Mouse (Mus musculus): ENCODE results near the gene Ccdc115. TPM values are rescaled to one million over a fixed set of nuclear protein-coding genes. Genes with fewer than 3 reads are reported as not detected.

The Ccdc115 gene
- polyA plus RNA-seq, 1 experiment, result 44.5 TPM

DNA sequence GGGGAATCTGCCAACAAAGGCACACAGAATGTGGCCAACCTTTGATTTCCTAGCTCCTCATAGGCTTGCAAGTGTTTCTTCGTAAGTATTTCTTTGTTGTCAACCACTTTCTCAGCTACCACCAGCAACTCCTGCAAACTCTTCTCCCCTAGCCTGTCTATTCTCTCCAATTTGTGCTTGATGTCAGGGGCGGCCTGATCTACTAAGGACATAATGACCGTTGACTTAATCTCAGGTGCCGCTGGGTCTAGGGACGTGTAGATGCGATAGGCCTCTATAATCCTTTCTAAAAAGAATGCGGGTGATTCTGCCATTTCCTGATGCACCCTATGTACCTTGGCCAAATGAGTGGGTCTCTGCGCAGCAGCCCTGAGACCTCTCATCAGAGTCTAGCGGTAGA is 8.0 kb downstream of the Ccdc115 start:
- H3K4me3 ChIP-seq (ENCODE audit: insufficient read depth, low read length), result no peak overlapping the region
- H3K4me1 ChIP-seq (ENCODE audit: control insufficient read depth, insufficient read depth, low read length), result peaks cover 8% of the 10 kb centered on the region
- no peak overlapping the region for H3K27ac ChIP-seq (ENCODE audit: insufficient read depth, low read depth, low read length)
- TF ChIP-seq CTCF (IDR thresholded peaks at IDR 0.05; ENCODE audit: low read depth, low read length) (no peak), POLR2A (IDR thresholded peaks at IDR 0.05; ENCODE audit: borderline replicate concordance, low read depth, low read length) (no peak)

DNA sequence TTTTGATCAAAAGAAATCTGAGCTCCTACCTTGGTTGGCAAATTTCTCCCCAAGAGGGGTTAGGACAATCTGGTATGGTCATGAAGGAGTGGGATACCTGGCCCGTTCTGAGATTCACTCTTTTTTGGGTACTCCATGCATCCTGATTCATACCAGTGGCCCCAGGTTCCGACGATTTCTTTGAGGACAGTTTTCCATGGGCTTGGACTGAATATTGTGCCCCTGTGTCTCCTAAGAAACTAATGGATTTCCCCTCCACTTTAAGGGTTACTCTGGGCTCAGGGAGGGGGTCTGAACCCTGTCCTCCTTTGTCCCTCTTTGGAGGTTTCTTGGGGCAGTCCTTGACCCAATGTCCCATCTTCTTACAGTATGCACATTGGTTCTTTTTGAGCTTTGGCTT is 8.5 kb downstream of the Ccdc115 start:
- no peak overlapping the region for H3K4me3 ChIP-seq (ENCODE audit: insufficient read depth, low read length)
- H3K4me1 ChIP-seq (ENCODE audit: control insufficient read depth, insufficient read depth, low read length), result peaks cover 8% of the 10 kb centered on the region
- no peak overlapping the region for H3K27ac ChIP-seq (ENCODE audit: insufficient read depth, low read depth, low read length)
- TF ChIP-seq CTCF (IDR thresholded peaks at IDR 0.05; ENCODE audit: low read depth, low read length), result no peak
- no peak for TF ChIP-seq POLR2A (IDR thresholded peaks at IDR 0.05; ENCODE audit: borderline replicate concordance, low read depth, low read length)

DNA sequence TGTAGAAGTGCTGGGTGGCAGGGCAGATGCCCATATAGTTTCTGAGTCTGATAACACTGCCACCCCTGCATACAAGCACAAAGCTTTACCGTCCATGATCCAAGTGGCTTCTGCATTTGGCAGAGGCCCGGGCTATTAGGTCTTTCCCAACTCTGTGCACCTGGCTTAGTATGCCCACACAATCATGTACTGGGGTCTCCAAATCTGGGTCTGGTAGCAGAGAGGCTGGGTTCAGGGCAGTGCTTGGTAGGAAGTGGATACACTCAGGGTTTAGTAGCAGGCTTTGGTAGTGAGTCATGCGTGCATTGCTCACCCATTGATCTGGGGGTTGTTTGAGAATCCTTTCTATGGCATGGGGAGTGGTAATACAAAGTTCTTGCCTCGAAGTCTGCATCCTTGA is 10.2 kb downstream of the Ccdc115 start:
- TF ChIP-seq CTCF (IDR thresholded peaks at IDR 0.05; ENCODE audit: low read depth, low read length), result no peak
- no peak for TF ChIP-seq POLR2A (IDR thresholded peaks at IDR 0.05; ENCODE audit: borderline replicate concordance, low read depth, low read length)
- Histone ChIP-seq H3K4me3 (ENCODE audit: insufficient read depth, low read length) (no peak overlapping the region), H3K27ac (ENCODE audit: insufficient read depth, low read depth, low read length) (no peak overlapping the region), H3K4me1 (ENCODE audit: control insufficient read depth, insufficient read depth, low read length) (peaks cover 4% of the 10 kb centered on the region)

DNA sequence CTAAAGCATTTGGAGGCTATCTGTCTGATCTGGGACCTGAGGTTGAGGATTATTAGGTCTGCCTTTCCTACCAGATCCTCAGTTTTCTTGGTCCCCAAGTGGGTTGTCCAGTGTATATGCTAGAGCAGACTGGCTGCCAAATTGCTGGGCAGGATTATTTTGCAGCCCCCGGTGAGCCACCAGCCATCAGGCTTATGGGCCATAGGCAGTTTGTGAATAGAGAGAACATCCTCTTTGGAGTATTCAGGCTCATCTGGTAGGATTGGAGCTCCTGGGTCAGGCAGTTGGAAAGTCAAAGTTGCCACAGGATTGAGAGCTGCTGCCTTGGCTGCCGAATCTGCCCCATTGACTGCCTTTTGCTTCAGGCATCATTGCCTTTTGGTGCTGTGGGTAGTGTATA is 11.0 kb downstream of the Ccdc115 start:
- Histone ChIP-seq H3K4me1 (ENCODE audit: control insufficient read depth, insufficient read depth, low read length) (no peaks in the 10 kb centered on the region), H3K27ac (ENCODE audit: insufficient read depth, low read depth, low read length) (no peak overlapping the region), H3K4me3 (ENCODE audit: insufficient read depth, low read length) (no peak overlapping the region)
- no peak for TF ChIP-seq POLR2A (IDR thresholded peaks at IDR 0.05; ENCODE audit: borderline replicate concordance, low read depth, low read length)
- TF ChIP-seq CTCF (IDR thresholded peaks at IDR 0.05; ENCODE audit: low read depth, low read length), result no peak

DNA sequence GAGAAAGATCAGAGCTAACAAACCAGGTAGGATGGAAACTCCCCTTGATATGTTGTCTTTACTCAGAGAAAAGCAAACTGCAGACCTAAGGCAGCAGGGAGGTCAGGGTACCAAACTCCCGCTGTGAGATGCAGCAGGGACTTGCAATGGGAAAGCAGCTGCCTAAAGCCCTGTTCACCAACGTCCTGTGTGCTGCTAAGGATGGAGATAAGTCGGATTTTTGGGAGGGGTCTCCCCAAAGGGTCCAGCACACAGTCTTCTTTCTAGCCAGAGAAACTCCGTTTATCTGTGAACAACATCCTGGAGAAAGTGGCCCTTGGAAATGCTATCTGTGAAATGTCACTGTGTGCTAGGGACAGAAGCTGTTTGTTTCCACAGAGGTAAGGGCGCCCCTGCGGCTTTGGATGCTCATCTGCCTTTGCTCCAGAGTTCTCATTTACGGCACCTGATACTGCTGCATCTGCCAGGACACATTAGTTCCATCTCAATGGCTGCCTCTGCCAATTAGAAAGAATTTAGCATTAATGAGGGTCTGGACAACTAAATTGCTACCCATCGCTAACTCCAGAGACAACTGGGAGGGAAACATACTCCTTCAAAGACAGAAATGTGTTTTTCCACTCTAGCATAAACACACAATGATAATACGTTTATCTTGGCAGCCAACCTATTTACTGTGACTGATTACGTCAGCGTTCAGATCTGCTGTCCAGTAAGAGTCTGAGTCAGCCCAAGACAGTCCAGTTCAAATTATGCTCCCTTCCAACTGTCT is 40.1 kb downstream of the Ccdc115 start:
- no peak for TF ChIP-seq CTCF (IDR thresholded peaks at IDR 0.05; ENCODE audit: low read depth, low read length)
- no peak for TF ChIP-seq POLR2A (IDR thresholded peaks at IDR 0.05; ENCODE audit: borderline replicate concordance, low read depth, low read length)
- H3K4me3 ChIP-seq (ENCODE audit: insufficient read depth, low read length), result no peak overlapping the region
- H3K27ac ChIP-seq (ENCODE audit: insufficient read depth, low read depth, low read length), result no peak overlapping the region
- peaks cover 2% of the 10 kb centered on the region; the same call in 1 of the 2 replicates for H3K4me1 ChIP-seq (ENCODE audit: control insufficient read depth, insufficient read depth, low read length)

DNA sequence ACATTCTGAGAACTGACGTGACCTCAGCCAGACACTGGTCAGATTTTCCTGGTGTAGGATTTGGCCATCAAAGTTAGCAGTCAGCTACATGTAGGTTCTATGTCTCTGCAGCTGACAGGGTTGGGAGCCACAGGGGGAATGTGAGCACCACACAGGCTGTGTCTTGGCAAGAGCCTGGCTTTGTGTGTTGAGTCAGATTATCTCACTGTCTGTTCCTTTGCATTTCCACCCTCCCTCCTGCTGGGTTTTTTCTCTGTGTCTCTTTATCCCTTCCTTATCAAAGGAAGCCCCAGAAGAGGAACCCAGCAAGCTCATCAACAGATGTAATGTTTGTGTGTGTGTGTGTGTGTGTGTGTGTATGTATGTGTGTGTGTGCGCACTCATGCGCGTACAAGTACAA is 43.2 kb downstream of the Ccdc115 start:
- Histone ChIP-seq H3K4me1 (ENCODE audit: control insufficient read depth, insufficient read depth, low read length) (peaks cover 2% of the 10 kb centered on the region; the same call in 1 of the 2 replicates), H3K27ac (ENCODE audit: insufficient read depth, low read depth, low read length) (no peak overlapping the region), H3K4me3 (ENCODE audit: insufficient read depth, low read length) (no peak overlapping the region)
- TF ChIP-seq CTCF (IDR thresholded peaks at IDR 0.05; ENCODE audit: low read depth, low read length) (no peak), POLR2A (IDR thresholded peaks at IDR 0.05; ENCODE audit: borderline replicate concordance, low read depth, low read length) (no peak)

DNA sequence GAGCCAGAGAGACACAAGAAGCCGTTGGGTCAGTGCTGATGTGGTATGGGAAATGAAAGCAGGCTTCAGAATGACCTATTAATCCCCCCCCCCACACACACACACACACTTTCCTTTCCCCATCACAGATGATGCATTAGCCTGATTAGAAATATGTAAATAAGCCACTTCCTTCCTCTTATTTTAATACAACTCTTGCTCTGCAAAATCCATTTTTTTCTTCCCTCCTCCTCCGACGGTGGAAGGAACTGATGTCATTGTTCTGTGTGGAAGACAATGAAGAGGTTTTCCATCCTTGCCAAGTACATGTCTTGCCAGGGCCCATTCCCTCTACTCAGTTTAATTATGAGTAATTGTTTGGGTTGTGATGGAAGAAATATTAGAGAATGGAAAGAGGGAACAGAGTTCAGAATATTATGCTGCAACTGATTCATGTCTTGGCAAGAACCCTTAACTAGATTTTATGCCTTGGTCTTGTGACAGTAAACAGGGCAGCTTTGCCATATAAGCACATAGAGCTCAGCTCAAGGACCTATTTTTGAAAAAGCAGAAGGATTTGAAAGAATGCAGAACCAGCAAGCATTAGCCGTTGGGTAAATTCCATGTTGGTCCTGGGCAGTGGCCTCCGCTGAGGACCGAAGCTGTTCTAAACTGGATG is 50.1 kb downstream of the Ccdc115 start:
- peaks cover 28% of the 10 kb centered on the region for H3K4me1 ChIP-seq (ENCODE audit: control insufficient read depth, insufficient read depth, low read length)
- peak overlapping the region; percentile 25; the same call in 1 of the 2 replicates for H3K4me3 ChIP-seq (ENCODE audit: insufficient read depth, low read length)
- peak overlapping the region; percentile 99 for H3K27ac ChIP-seq (ENCODE audit: insufficient read depth, low read depth, low read length)
- no peak for TF ChIP-seq CTCF (IDR thresholded peaks at IDR 0.05; ENCODE audit: low read depth, low read length)

DNA sequence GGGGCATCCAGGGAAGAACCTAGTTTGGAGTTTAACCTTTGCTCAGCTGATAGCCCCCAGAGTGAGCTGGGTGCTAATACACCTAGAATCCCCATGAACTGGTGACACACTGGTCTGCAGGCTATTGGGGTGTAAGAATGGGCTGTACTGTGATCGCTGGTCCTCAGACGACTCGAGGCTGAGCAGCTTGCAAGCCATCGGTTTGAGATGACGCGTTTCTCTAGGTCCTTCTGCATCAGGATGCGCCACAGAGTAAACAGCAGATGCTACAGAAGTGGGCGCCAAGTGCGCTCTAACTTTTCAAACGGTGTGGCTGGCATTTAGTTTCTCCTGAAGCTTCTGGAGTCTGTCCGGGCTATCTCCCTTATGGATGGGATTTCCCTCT is 50.6 kb downstream of the Ccdc115 start:
- TF ChIP-seq CTCF (IDR thresholded peaks at IDR 0.05; ENCODE audit: low read depth, low read length), result no peak
- TF ChIP-seq POLR2A (IDR thresholded peaks at IDR 0.05; ENCODE audit: borderline replicate concordance, low read depth, low read length), result no peak
- Histone ChIP-seq H3K4me3 (ENCODE audit: insufficient read depth, low read length) (peak overlapping the region; percentile 25; the same call in 1 of the 2 replicates), H3K4me1 (ENCODE audit: control insufficient read depth, insufficient read depth, low read length) (peaks cover 30% of the 10 kb centered on the region), H3K27ac (ENCODE audit: insufficient read depth, low read depth, low read length) (peak overlapping the region; percentile 99)

DNA sequence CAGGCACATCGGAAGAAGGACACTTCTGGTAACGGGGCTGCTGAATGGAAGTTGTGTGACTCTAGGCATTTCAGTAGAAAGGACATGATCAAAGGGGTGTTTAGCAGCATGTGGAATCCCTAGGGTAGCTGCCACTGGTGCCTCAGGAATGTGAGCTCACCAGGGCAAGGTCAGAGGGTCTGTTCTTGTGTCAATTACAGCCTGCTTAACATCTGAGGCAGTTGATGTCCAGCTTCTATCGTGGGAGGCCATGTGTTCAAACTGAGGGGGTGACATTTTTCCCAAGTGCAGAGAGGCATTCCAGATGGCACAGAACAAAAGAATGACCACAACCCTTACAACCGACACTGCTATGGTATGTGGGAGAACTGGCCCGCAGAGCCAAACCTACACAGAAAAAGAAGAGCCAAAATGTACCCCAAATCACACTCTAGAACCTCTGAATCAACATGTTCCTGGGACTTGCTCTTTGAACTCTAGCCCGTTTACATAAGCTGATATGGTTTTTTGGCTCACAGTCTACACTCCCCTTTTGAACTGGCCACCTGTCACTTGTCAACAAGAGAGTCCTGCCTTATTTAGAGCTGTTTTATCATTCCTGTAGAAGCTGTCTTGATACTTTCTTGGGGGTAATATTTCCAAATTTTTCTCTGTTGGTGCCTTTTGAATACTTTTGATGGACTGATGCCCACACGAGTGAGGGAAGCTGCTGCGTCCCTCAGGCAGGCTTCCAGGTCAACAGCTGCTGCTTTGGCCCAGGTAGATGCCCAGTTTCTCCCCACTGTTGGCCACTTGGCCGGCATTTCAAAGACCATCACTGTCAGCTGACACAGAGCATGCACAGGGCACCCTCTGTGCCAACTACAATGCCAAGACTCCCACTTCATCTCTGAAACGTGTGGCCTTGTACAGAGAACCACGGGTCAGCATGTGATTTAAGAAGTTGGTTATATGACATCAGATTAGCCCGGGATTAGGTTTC is 51.8 kb downstream of the Ccdc115 start:
- Histone ChIP-seq H3K4me1 (ENCODE audit: control insufficient read depth, insufficient read depth, low read length) (peaks cover 35% of the 10 kb centered on the region), H3K27ac (ENCODE audit: insufficient read depth, low read depth, low read length) (no peak overlapping the region), H3K4me3 (ENCODE audit: insufficient read depth, low read length) (no peak overlapping the region)
- TF ChIP-seq CTCF (IDR thresholded peaks at IDR 0.05; ENCODE audit: low read depth, low read length) (no peak), POLR2A (IDR thresholded peaks at IDR 0.05; ENCODE audit: borderline replicate concordance, low read depth, low read length) (no peak)

Other genes starting within 250 kb of the Ccdc115 start
- 35.3 and 40.9 TPM in 2 replicates for gene Imp4, start 179 bp upstream of the Ccdc115 start, polyA plus RNA-seq (2012; ENCODE audit: insufficient read depth, insufficient read length, missing spikeins)
- 145 and 150 TPM in 2 replicates for gene Ptpn18, start 20.1 kb upstream of the Ccdc115 start, polyA plus RNA-seq (2012; ENCODE audit: insufficient read depth, insufficient read length, missing spikeins)
- gene Prss39, start 58.7 kb upstream of the Ccdc115 start, polyA plus RNA-seq (2012; ENCODE audit: insufficient read depth, insufficient read length, missing spikeins), result not detected in 2 replicates
- not detected in 2 replicates for gene Cfc1, start 96.0 kb upstream of the Ccdc115 start, polyA plus RNA-seq (2012; ENCODE audit: insufficient read depth, insufficient read length, missing spikeins)
- not detected in 2 replicates for gene Prss40, start 121.3 kb upstream of the Ccdc115 start, polyA plus RNA-seq (2012; ENCODE audit: insufficient read depth, insufficient read length, missing spikeins)
- not detected in 2 replicates for gene Amer3, start 140.0 kb upstream of the Ccdc115 start, polyA plus RNA-seq (2012; ENCODE audit: insufficient read depth, insufficient read length, missing spikeins)

Data from bone marrow macrophage, adult 2 months (primary cell).